Mouse (Mus musculus) lung, embryonic 16.5 days (tissue): ENCODE measurements around the gene Tub. TPM values are rescaled to one million over a fixed set of nuclear protein-coding genes. Genes with fewer than 3 reads are reported as not detected.

Experiments
- ATAC-seq: fragments of 200-750 bp; cut with Nextera tagmentation; 2 replicates; pipeline ENCODE4 v1.8.0; 2017; ENCODE audit warnings: low read depth, mild to moderate bottlenecking, moderate library complexity
- H3K27ac ChIP-seq: fragments of 300-500 bp; sonication (generic); 2 replicates; pipeline ENCODE4 v1.5.1; 2014; ENCODE audit warnings: mild to moderate bottlenecking, control low read depth, low read length
- H3K27me3 ChIP-seq: fragments of 300-500 bp; sonication (generic); 2 replicates; pipeline ENCODE4 v1.6.1; 2014; ENCODE audit warnings: low read depth, low read length, mixed read lengths; ENCODE audit not compliant: control insufficient read depth, insufficient read depth
- H3K36me3 ChIP-seq: fragments of 300-500 bp; sonication (generic); 2 replicates; pipeline ENCODE4 v1.6.1; 2014; ENCODE audit warnings: low read length; ENCODE audit not compliant: control insufficient read depth, insufficient read depth
- H3K4me1 ChIP-seq: fragments of 300-500 bp; sonication (generic); replicated peaks from 2 replicates; pipeline ENCODE4 v1.6.1; 2014; ENCODE audit warnings: low read length, mixed read lengths; ENCODE audit not compliant: control insufficient read depth, insufficient read depth
- H3K4me2 ChIP-seq: fragments of 300-500 bp; sonication (generic); 2 replicates; pipeline ENCODE4 v1.6.1; 2014; ENCODE audit warnings: low read depth, low read length, control low read depth
- H3K4me3 ChIP-seq: fragments of 300-500 bp; sonication (generic); 2 replicates; pipeline ENCODE4 v1.5.1; 2014; ENCODE audit warnings: mild to moderate bottlenecking, low read length, control low read depth
- H3K9ac ChIP-seq: fragments of 300-500 bp; sonication (generic); 2 replicates; pipeline ENCODE4 v1.6.1; 2014; ENCODE audit warnings: low read length, control low read depth
- H3K9me3 ChIP-seq: fragments of 300-500 bp; sonication (generic); 2 replicates; pipeline ENCODE4 v1.6.1; 2016; ENCODE audit warnings: low read length; ENCODE audit not compliant: control insufficient read depth
- WGBS: fragments of 180-500 bp; shearing (Covaris S2); extraction: QIAGEN DNeasy Blood & Tissue Kit; methylation state at CpG from one replicate; pipeline ENCODE4 v1.1.7; 2014; 5-methylcytosine and 5-hydroxymethylcytosine counted together
- polyA plus RNA-seq: library from polyadenylated mRNA; unstranded; fragments of >200 nt; fragmentation: Nextera tagmentation; extraction: Ambion mirVana; gene quantifications from 2 replicates; pipeline ENCODE4 v1.2.1, GENCODE M21; 2015

Gene Tub
- polyA plus RNA-seq, 1 experiment from 2014 or later, result 1.7 TPM

DNA sequence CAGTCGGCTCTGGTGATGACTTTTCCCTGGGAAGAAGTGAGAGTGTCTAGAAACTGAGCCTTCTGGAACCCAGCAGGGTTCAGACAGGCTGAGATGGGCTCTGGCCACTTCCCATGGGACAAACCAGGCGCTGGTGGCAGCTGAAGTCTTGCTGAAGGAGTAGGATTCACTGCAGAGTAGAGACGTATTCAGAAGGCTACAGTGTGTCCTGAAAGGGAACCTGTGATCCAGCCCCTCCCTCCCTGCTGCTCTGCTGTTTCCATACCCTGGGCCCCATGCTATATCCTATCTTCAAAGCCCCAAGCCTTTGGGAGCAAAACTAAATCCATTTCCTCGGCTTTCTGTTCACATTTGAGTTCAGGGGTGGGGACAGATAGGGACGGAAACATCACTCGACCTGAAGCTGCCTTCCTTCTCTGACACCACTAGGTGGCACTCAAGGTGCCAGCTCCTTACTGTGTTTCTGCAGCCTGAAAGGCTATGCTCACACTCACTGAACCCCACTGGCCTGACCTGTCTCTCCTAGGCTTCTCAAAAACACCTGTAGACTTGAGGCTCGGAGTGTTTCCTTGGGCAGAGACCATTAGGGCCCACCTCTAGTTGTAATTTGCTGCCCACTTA is 16.7 kb downstream of the Tub start:
- H3K27me3 ChIP-seq, result no peaks in the 10 kb centered on the region
- H3K4me2 ChIP-seq, result no peak overlapping the region
- H3K9me3 ChIP-seq, result no peaks in the 10 kb centered on the region
- no peak overlapping the region for H3K9ac ChIP-seq
- H3K4me3 ChIP-seq, result no peak overlapping the region
- H3K4me1 ChIP-seq, result no peaks in the 10 kb centered on the region
- H3K36me3 ChIP-seq, result no peaks in the 10 kb centered on the region
- peak; percentile 62 for ATAC-seq
- WGBS, result 22% methylated on average over 7 of the region's 7 CpGs
- H3K27ac ChIP-seq, result no peak overlapping the region

DNA sequence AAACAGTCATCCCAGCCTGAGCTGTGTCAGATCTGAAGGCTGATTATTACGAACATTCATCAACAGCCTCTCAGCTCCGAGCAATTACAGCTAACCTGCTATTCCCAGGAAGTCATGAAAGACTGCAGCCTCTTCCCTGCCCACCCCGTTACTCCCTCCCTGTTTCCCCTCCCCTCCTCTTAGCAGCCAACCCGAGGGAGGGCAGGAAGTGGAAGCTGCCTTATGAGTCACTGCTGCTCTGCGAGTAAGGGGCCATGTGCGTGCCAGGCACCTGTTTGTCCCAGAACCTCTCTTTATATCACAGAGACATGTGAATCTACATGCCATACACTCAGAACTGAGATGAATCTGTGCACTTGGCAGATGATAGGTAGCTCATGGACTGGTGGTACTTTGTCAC is 18.1 kb downstream of the Tub start:
- WGBS, result 30% methylated on average over 6 of the region's 6 CpGs
- no peaks in the 10 kb centered on the region for H3K27me3 ChIP-seq
- H3K27ac ChIP-seq, result no peak overlapping the region
- no peak for ATAC-seq
- no peak overlapping the region for H3K4me3 ChIP-seq
- H3K36me3 ChIP-seq, result no peaks in the 10 kb centered on the region
- no peak overlapping the region for H3K4me2 ChIP-seq
- H3K4me1 ChIP-seq, result no peaks in the 10 kb centered on the region
- no peaks in the 10 kb centered on the region for H3K9me3 ChIP-seq
- no peak overlapping the region for H3K9ac ChIP-seq

- WGBS, result 58% methylated on average over 6 of the region's 6 CpGs
- Histone ChIP-seq H3K27me3 (no peaks in the 10 kb centered on the region), H3K4me2 (no peak overlapping the region), H3K4me3 (no peak overlapping the region), H3K9me3 (no peaks in the 10 kb centered on the region), H3K4me1 (no peaks in the 10 kb centered on the region), H3K27ac (no peak overlapping the region), H3K9ac (no peak overlapping the region), H3K36me3 (no peaks in the 10 kb centered on the region)
- no peak for ATAC-seq
Observed at GRCm38 (mm10) chr7:108972273-108972672, 22.1 kb downstream of the Tub start.

DNA sequence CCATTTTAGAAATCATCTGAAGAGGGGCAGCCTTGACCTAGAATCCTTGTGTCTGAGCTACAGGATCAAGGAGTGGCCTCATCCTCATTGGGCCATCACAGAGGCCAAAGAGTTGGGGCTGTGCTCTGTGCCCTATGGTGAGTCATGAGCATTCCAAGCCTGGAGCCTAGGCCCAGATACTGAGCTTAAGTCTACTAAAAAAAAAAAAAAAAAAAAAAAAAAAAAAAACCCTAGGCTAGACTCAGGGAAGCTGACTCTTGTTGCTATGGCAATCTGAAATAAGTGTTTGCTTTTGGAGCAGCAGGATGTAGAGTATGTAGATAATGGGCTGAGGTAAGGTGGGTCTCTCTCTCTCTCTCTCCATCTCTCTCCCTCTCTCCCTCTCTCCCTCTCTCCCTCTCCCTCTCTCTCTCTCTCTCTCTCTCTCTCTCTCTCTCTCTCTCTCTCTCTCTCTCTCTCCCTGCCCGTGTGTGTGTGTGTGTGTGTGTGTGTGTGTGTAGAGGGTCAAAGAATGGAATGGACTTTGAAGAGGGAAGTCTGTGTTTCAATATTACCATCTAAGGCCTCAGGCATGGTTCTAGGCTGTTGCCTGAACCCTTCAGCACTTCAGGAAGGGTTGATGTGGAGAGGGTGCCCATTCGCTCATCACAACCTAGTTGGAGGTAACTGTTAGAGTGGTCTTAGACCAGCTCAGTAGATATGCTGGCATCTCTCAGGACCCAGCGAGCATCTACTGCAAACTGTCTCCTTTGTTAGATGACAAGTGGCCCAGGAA is 36.0 kb downstream of the Tub start:
- Histone ChIP-seq H3K27ac (0 out of 2 replicates have a peak overlapping the region, but pooled peaks have one; percentile 12), H3K9me3 (no peaks in the 10 kb centered on the region), H3K27me3 (no peaks in the 10 kb centered on the region), H3K4me3 (no peak overlapping the region), H3K9ac (no peak overlapping the region), H3K4me1 (peaks cover 2% of the 10 kb centered on the region; the same call in 1 of the 2 replicates), H3K36me3 (no peaks in the 10 kb centered on the region), H3K4me2 (no peak overlapping the region)
- 82% methylated on average over 2 of the region's 3 CpGs for WGBS
- ATAC-seq, result peak; percentile 86

- no peak overlapping the region for H3K27ac ChIP-seq
- H3K36me3 ChIP-seq, result no peaks in the 10 kb centered on the region
- no peak overlapping the region for H3K4me3 ChIP-seq
- peaks cover 2% of the 10 kb centered on the region; the same call in 1 of the 2 replicates for H3K4me1 ChIP-seq
- H3K4me2 ChIP-seq, result no peak overlapping the region
- WGBS, result 72% methylated on average over 9 of the region's 9 CpGs
- H3K9me3 ChIP-seq, result no peaks in the 10 kb centered on the region
- no peak overlapping the region for H3K9ac ChIP-seq
- no peaks in the 10 kb centered on the region for H3K27me3 ChIP-seq
- ATAC-seq, result no peak
Observed at GRCm38 (mm10) chr7:108991207-108991606, 41.1 kb downstream of the Tub start.

- no peaks in the 10 kb centered on the region for H3K36me3 ChIP-seq
- 39% methylated on average over 7 of the region's 7 CpGs for WGBS
- no peak overlapping the region for H3K4me2 ChIP-seq
- H3K4me3 ChIP-seq, result no peak overlapping the region
- peak; percentile 94 for ATAC-seq
- H3K9me3 ChIP-seq, result no peaks in the 10 kb centered on the region
- H3K27ac ChIP-seq, result no peak overlapping the region; the same call in 1 of the 2 replicates
- peaks cover 2% of the 10 kb centered on the region; the same call in 1 of the 2 replicates for H3K4me1 ChIP-seq
- no peak overlapping the region for H3K9ac ChIP-seq
- no peaks in the 10 kb centered on the region for H3K27me3 ChIP-seq
Observed at GRCm38 (mm10) chr7:108993230-108993629, 43.1 kb downstream of the Tub start.

GRCm38 (mm10) chr7:108993881-108994291 is 43.7 kb downstream of the Tub start:
- no peak overlapping the region for H3K9ac ChIP-seq
- no peaks in the 10 kb centered on the region for H3K36me3 ChIP-seq
- no peak overlapping the region for H3K4me2 ChIP-seq
- WGBS, result 80% methylated on average over 3 of the region's 3 CpGs
- H3K9me3 ChIP-seq, result no peaks in the 10 kb centered on the region
- peaks cover 2% of the 10 kb centered on the region; the same call in 1 of the 2 replicates for H3K4me1 ChIP-seq
- no peak for ATAC-seq
- no peaks in the 10 kb centered on the region for H3K27me3 ChIP-seq
- peak overlapping the region; percentile 32 for H3K27ac ChIP-seq
- no peak overlapping the region for H3K4me3 ChIP-seq

DNA sequence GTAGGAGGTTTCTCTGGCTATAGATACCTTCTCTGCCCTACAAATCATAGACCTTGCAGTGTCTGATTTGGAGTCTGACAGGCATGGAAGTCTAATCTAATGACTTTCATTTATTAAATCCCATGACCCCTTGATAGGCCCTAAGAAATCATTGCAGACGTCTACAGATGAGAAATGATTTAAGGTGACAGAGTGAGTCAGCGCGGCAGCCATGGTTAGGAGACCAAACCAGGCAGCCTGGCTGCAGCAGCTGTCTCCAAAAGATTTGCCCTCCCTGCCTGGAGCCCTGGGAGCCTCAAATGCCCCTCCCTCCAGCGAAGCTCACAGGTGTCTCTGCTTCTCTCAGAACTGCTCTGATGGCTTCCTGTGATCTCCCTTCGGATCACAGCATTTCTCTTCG is 46.0 kb downstream of the Tub start:
- no peaks in the 10 kb centered on the region for H3K9me3 ChIP-seq
- ATAC-seq, result no peak
- H3K4me1 ChIP-seq, result no peaks in the 10 kb centered on the region; the same call in 1 of the 2 replicates
- H3K4me3 ChIP-seq, result no peak overlapping the region
- H3K4me2 ChIP-seq, result no peak overlapping the region
- H3K27me3 ChIP-seq, result no peaks in the 10 kb centered on the region
- no peak overlapping the region for H3K27ac ChIP-seq
- H3K9ac ChIP-seq, result no peak overlapping the region
- no peaks in the 10 kb centered on the region for H3K36me3 ChIP-seq
- 57% methylated on average over 6 of the region's 6 CpGs for WGBS

GRCm38 (mm10) chr7:109000315-109000954 is 50.3 kb downstream of the Tub start:
- H3K4me3 ChIP-seq, result no peak overlapping the region
- no peak overlapping the region for H3K4me2 ChIP-seq
- WGBS, result 38% methylated on average over 4 of the region's 4 CpGs
- no peaks in the 10 kb centered on the region for H3K27me3 ChIP-seq
- no peak for ATAC-seq
- H3K27ac ChIP-seq, result no peak overlapping the region
- H3K4me1 ChIP-seq, result no peaks in the 10 kb centered on the region
- H3K9me3 ChIP-seq, result no peaks in the 10 kb centered on the region
- no peaks in the 10 kb centered on the region for H3K36me3 ChIP-seq
- no peak overlapping the region for H3K9ac ChIP-seq
